Mouse (Mus musculus): Measurements from ENCODE around the gene Ripply2.
A peak's percentile ranks its signal among the peaks of the same experiment; 100 is the strongest.
"Not testable (repeated sequence)": the region's sequence is repeated elsewhere in the genome, so short reads cannot be mapped to it uniquely, and the experiment has no call there.

Ripply2 gene

GRCm38 (mm10) chr9:87015288-87015937, at the start of gene Ripply2:
Gene Ripply2, plus strand, starts transcription at chr9:87015537.
- DNase-seq (ENCODE audit: low spot score), result no peak

DNA sequence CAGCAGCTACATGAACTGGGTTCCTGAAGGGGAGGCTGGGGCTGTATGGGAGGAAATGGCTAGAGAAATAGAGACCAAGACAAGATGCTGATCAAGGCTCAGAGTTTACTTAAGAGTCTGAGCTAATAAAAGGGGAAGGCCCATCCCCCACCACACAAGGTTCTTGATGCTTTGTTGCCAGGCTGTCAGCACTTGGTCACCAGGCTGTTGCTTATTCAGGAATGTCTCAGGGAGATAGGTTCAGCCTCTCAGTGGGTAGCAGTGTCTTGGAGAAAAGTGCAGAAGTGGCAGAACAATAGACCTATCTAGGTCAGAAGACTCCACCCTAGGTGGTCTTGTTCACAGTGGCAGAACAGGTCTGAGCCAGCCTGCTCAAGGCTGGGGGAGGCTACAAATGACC, 42.9 kb upstream of the Ripply2 start:
- not testable (repeated sequence) for DNase-seq (ENCODE audit: low spot score)

DNA sequence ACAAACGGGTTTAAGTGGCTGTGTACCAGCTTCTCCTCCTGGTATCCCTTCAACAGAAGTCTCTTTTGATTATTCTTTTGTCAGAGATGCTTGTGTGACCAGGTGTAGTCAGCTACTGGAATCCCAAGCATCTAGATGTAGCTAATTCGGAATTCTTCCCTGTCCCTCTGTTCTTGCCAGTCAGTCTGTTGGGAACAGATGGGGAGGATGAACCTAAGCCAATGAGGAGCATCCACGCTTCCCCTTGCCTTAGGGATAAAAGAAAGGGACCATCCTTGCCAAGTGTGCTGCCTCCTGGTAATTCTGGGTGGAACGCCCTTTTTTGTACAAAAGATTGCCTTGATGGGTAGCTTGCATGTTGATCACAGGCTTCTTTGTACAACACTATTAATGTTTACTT, 41.8 kb upstream of the Ripply2 start:
- no peak for DNase-seq (ENCODE audit: low spot score)

- no peak for DNase-seq (ENCODE audit: low spot score)
Observed at GRCm38 (mm10) chr9:86976896-86977295, 38.4 kb upstream of the Ripply2 start.

DNA sequence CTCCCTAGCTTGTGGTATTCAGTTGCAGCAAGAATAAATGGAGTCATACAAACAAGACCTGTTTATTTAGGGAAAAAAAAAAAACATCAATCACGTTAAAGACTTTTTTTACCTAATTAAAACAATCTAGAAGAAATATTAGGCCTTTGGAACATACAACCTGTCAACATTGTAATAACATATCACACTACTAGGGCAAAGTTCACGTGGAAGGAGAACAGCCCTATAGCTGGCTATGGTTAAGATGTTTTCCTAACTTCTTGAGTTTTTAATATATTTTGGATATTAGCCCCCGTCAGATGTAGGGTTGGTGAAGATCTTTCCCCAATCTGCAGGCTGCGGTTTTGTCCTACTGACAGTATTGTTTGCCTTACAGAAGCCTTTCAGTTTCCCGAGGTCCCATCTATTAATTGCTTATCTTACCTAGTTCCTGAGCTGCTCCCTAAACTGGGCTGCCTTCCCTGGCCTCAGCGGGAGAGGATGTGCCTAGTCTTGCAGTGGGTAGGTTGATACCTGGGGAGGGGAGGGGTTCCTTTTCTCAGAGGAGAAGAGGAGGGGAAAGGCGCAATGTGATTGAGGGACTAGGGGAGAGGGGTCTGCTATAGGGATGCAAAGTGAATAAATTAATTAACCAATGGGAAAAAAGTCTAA, 37.0 kb upstream of the Ripply2 start:
- DNase-seq (ENCODE audit: low spot score), result no peak

GRCm38 (mm10) chr9:86980048-86980447, 35.3 kb upstream of the Ripply2 start:
- DNase-seq (ENCODE audit: low spot score), result no peak

DNA sequence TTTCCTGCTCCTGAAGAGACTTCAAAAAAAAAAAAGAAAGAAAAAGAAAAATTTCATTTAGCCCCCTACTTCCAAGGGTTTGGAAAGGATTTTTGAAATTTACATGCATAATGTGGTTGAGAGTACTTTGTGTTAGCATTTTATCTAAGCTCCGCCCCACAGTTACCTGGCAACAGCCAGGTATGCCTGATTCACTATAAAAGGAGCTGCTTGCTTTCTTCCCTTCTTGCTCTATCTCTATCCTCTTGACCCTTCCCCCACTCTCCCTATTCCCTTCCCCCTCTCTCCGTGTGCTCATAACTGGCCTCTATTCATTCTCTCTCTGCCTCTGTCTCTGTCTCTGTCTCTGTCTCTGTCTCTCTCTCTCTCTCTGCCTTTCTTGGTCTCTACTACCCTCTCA, 34.4 kb upstream of the Ripply2 start:
- DNase-seq (ENCODE audit: low spot score), result no peak

GRCm38 (mm10) chr9:86981551-86981950, 33.8 kb upstream of the Ripply2 start:
- no peak for DNase-seq (ENCODE audit: low spot score)

DNA sequence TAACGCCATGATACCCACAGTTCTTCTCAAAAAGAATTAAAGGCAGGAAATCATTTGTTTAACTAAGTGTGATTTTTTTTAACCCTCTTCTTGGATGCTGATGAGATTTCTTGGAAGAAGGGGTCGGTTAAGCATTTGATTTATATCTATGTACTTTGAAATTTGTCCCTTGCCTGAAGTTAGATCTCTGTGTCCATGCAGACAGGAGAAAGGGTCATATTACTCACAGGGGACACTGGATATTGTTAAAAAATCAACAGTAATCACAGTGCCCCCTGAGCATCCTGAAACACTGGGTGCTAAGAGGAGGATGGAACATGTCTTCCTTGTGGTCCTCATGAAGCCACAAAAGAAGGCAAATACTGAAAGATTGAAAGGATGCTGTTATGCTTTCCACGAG, 30.8 kb upstream of the Ripply2 start:
- DNase-seq (ENCODE audit: low spot score), result no peak

- no peak for DNase-seq (ENCODE audit: low spot score)
Observed at GRCm38 (mm10) chr9:86985105-86985504, 30.2 kb upstream of the Ripply2 start.

DNA sequence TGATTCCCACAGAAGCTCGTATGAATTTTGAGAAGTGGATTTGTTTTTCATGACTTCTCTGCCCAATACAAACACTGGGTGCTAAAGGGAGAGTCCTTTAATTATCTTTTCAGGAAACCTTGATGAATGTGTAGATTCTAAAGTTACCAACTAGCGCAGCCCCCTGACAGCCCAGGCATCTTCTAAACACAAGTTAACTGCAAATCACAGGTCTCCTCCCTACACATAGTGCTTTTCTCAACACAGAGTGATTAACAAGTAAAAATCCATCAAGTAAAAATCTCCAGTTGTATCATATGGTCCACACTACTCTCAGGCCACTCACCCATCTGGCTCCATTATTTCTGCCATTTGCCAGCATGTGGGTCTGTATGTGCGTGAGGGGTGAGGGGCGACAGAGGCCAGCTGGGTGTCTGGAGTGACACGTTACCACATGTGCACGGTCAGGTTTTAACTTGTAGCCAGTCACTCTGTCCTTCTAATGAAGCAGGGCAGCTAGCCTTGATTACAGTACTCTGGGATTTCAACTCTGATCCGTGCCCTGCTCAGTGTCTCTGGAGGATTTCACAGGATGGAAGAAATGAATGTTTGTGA, 28.5 kb upstream of the Ripply2 start:
- DNase-seq (ENCODE audit: low spot score), result no peak

- no peak for DNase-seq (ENCODE audit: low spot score)
Observed at GRCm38 (mm10) chr9:86989822-86990221, 25.5 kb upstream of the Ripply2 start.

DNA sequence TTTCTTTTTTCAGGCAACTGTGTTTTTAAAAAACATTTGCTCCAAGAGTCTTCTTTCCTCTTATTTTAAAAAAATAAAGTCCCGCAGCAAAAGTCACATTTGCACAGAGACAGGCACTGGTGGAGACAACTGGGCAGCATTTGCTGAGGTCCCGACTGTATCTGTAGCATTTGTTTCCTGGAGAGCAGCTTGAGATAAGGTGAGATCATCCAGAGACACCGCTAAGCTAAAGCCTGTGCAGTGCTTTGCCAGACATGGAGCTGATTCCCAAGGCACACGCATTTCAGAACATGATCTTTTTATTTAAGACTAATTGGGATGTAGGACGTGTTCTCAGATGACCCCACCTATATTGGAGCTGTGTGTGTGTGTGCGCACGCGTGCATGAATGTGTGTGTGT, 23.6 kb upstream of the Ripply2 start:
- no peak for DNase-seq (ENCODE audit: low spot score)

DNA sequence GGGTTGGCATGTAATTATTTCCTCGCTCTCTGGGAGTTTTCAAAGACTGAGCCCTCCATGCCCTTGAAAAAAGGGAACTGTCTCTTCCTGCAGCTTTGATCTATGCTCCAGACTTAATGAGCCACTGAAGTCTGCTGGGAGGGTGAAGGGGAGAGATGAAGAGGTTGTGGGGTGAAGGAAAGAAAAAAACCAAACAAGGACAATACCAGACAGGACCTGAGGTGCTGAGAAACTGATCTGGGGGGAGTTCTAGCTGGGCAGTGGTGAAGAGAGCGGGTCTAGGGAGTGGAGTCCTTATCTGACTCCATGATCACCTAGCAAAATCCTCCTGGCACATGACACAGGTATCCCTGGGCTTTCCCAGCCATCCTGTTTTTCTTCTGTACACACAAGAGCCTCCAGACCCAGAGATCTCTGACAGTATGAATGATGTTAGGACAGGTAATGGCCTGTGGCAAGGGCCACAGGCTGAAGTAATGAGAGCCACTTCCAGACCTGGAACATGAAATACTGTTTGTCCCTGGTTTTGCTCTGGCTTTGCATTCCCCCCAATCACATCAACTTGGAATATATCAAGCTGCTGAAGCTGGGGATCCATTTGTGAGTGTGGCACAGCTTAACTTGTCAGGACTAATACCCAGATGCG, 18.2 kb upstream of the Ripply2 start:
- DNase-seq (ENCODE audit: low spot score), result no peak

DNA sequence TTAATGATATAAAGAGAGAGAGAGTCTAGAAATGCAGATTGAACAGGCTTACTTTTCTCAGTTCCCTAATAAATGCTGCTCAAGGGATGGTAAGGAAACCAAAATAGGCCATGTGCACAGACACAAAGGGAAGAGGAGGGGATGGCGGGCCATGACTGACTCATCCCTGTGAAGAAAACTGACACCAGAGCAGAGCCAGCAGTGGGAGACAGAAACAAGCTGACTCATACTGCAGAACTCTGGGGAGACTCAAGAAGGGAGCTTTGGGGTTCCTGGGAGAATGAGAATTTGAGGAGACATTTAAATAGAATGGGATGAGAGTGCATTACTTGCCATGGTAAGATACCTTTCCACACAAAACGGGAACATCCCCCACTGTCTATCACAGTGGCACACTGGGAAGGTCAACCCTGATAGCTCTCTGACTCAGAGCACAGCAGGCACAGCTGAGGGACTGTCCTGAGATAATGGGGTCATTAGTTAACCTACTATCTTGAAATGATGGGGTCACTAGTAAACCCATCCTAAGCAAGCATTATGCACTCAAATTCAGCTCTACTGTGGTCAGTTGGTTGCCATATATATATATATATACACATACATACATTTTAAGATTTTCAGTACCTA, 15.3 kb upstream of the Ripply2 start:
- peak; percentile 71 for DNase-seq (ENCODE audit: low spot score)

- DNase-seq (ENCODE audit: low spot score), result no peak
Observed at GRCm38 (mm10) chr9:87004701-87005434, 10.5 kb upstream of the Ripply2 start.

GRCm38 (mm10) chr9:87005435-87005779, 9.9 kb upstream of the Ripply2 start:
- no peak for DNase-seq (ENCODE audit: low spot score)

GRCm38 (mm10) chr9:87008507-87008906, 6.8 kb upstream of the Ripply2 start:
- DNase-seq (ENCODE audit: low spot score), result no peak

DNA sequence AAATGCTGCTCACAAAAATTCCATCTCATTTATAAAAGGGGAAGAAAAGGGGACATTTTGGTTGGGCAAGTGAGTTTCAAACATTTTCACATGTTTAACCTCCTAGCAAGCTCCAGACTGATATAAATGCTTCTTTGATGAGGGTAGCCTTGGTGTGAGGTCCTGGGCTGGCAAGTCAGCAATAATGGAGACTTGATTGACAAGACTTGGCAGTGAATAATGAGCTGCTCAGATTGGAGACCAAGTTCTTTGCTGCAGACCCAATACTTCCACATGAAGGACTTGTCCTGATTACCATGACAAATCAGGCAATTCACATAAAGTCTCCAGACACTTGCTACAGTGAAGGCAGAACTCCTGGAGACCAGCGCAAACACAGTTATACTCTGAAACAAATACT, 6.4 kb upstream of the Ripply2 start:
- no peak for DNase-seq (ENCODE audit: low spot score)

- no peak for DNase-seq (ENCODE audit: low spot score)
Observed at GRCm38 (mm10) chr9:87015938-87016294, 579 bp downstream of the Ripply2 start.

DNA sequence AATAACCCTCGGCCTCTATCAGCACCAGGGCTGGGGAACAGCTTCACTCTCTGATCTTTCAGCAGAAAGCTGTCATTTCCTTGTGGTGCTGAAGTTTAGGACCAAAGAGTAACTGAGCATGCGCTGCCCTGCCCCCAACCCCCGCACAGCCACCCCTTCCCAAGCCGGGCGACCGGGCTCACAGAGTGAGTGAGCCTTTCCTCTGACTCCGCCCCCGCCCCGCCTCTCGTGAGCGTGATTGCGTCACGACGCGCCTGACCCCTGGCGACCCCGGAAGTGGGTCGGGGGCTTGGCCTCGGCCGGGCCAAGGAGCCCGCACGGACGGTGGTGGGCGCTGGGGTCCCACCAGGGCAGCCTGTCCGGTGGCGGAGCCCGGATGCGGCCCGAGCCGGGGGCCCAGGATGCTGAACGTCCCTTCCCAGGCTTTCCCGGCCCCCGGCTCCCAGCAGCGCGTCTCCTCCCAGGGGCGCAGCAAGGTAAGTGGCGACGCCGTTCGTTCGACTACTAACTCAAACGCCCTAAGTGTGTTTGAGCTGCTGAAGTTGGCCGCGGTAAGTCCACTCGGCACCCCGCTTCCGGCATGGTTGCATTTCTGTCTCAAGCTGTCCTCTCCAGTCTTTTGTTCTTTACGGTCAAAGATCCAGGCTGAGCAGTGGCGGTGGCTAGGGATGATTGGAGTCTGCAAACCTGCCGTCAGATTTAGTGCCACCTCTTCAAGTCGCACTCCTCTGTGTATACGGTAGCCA, 6.6 kb downstream of the Ripply2 start, which contains the start of gene Cyb5r4:
Cyb5r4 (plus strand) TSS at position 237 of the 746 bp plus-strand sequence.
- peak; percentile 89 for DNase-seq (ENCODE audit: low spot score)
